Mouse (Mus musculus): Measurements from ENCODE around the gene Akt3. TPM values are rescaled to one million over a fixed set of nuclear protein-coding genes. Genes with fewer than 3 reads are reported as not detected.

The Akt3 gene
- total RNA-seq, 2 experiments from 2014 or later: 7.8 to 12.2 TPM

DNA sequence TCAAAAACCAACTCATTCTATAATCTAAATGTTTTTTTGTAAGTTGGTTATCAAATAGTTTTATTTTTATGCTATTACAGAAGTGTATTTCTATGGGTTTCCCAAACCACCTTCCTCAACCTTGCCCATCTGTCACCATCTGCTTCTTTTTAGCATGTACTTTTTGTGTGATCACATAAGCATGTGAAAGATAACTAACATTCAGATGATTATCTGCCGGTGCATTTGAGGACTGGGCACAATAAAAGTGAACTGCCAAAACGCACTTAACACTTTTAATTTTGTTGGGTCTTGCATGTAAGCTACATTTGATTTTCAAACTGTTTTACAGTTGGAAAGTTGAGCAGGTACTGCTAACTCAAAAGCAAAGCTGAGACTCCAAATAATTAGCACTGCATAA is 203.1 kb downstream of the Akt3 start:
- DNase-seq (ENCODE audit: low spot score): no peak

GRCm38 (mm10) chr1:177051366-177051963 is 206.5 kb downstream of the Akt3 start:
- DNase-seq (ENCODE audit: low spot score): no peak

DNA sequence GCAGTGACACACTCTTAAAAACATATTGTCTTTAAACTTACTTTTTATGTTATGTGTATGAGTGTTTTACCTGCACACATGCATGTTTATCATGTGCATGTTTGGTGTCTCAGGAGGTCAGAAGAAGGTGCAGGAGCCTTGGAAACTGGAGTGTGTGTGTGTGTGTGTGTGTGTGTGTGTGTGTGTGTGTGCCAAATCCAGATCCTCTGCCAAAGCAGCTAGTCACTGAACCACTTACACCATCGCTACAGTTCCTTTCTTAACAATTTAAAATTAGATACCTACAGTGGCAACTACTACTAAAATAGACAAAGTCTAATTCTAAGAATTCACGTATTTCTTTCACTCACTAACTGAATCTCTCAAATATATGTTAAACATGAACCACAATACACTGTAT is 209.2 kb downstream of the Akt3 start:
- DNase-seq (ENCODE audit: low spot score): no peak

GRCm38 (mm10) chr1:177046963-177047362 is 211.0 kb downstream of the Akt3 start:
- DNase-seq (ENCODE audit: low spot score): no peak

GRCm38 (mm10) chr1:177045885-177046284 is 212.1 kb downstream of the Akt3 start:
- no peak for DNase-seq (ENCODE audit: low spot score)

- DNase-seq (ENCODE audit: low spot score): no peak
These were observed 217.9 kb downstream of the Akt3 start for GRCm38 (mm10) chr1:177040058-177040457.

GRCm38 (mm10) chr1:177039093-177039674 is 218.8 kb downstream of the Akt3 start:
- no peak for DNase-seq (ENCODE audit: low spot score)

- no peak for DNase-seq (ENCODE audit: low spot score)
These were observed 219.6 kb downstream of the Akt3 start for GRCm38 (mm10) chr1:177038383-177038782.

DNA sequence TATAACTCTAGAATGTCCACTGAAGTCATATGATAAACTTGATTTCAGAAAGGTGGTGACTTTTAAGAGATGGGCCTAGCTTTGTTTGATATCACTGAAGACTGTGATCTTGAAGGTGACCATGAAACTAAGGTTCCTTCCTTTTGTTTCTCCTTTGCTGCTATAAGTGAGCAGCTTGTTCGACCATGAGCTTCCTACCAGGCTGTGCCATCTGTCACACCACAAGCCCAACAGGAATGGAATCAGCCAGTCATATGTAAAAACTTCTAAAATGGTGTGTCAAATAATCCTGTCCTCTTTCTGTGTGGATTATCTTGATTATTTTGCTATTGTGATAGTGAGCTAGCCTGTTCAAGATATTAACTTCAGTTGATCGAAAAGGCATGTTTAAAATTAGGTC is 222.5 kb downstream of the Akt3 start:
- DNase-seq (ENCODE audit: low spot score): no peak

DNA sequence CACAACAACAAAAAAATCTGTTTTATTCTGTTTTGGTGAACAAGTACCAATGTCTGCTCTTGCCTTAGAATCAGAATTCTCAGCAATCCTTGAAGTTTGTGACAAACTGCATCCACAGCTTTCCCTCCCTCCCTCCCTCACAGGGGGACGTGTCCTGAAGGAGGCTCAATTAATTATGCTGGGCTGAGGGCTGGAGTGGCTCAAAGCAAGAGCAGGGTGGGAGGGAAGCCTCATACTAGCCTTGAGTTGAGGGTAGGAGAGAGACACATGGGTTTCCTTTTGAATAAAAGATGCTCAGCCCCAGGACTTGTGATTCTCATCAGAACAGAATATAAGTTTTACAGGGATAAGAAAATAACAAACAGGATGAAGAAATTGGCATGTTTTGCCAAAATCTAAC is 225.8 kb downstream of the Akt3 start:
- no peak for DNase-seq (ENCODE audit: low spot score)

GRCm38 (mm10) chr1:177031196-177031595 is 226.8 kb downstream of the Akt3 start:
- no peak for DNase-seq (ENCODE audit: low spot score)

DNA sequence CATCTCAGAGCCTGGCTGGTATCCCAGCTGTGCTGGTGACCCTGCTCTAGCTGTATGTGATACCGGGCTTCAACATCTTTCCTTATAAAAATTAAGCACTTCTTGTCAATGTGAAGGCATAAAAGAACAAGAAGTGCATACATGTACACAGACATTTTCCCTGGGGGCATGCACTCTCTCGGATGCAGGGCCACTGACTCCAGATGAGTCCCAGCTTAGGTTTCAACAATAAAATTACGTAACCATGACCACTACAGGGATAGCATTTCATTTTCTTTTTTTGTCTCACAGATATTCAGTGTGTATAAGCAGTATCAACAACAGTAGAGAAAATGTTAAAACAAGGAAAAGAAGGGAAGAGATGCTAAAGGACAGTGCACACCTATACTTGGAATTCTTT is 227.3 kb downstream of the Akt3 start:
- DNase-seq (ENCODE audit: low spot score): no peak

- no peak for DNase-seq (ENCODE audit: low spot score)
These were observed 229.0 kb downstream of the Akt3 start for GRCm38 (mm10) chr1:177029032-177029431.

DNA sequence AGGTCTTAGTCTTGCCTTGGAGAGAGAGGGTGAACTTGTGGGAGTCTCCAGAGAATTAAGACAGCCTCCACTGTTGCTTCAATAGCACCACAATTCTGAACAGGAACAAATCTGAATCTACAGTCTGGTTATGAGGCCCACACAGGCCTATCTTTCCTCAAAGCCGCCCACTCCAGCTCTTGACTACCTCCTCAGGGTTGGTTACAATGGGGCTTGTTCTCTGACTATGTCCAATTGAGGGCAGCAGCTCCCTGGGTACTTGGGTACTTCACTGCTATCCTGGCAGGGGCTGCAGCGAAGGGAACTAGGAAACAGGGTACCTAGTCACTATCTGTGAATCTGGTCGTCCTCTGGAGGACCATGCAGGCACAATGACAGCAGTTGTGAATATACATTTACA is 230.3 kb downstream of the Akt3 start:
- DNase-seq (ENCODE audit: low spot score): no peak

DNA sequence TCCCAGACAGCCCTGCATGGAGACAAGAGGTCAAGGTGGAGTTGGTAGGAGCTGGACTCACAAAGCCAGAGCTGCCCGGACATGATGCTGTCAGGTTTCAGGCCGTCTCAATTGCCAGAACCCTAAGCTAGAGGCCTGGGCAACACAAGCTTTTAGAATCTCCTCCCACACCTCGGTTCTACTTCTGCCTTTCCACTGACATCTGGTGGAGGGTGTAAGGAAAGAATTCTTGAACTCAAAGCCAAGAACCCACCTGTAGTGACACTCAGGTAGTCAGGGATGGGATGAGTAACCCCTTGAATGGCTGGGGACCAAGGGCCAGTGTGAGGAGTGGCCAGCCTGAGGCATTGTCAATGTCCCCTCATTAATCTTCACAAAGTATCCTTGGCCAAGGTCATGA is 235.3 kb downstream of the Akt3 start:
- no peak for DNase-seq (ENCODE audit: low spot score)

DNA sequence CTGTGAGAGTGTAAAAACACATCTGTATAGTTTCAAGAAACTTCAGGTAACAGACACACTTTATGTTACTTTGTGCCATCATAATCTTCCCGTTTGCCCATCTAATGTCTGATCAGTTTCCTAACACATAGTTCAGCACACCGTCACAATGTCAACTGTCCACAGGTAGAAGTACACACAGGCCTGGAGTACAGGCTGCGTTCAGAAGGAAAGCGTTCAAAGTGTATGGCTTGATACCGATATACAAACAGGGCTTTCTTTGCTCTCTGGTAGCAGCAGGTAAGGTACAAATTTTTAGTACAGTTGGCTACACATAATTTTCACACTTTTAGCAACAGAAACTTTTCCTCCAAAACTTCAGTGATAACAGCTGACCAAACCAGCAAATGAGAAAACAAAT is 238.3 kb downstream of the Akt3 start:
- DNase-seq (ENCODE audit: low spot score): no peak

DNA sequence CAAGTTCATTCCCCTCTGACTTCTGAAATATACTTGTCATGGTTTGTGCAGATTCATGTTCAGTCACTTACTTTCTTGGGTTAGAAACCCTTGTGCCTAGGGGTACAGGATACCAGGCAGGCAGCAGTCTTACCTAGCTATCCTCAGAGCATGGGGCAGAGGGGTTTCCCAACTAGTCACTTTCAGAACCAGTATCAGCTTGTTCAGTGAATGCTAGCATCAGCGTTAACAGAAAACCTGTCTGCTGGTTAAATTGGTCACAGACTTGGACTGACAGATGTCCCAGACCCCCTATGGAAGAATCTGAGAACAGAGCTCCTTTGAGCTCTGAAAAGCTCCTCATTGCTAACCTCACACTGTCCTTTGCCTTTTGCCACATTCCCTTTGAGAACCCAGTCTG is 239.3 kb downstream of the Akt3 start:
- DNase-seq (ENCODE audit: low spot score): no peak

DNA sequence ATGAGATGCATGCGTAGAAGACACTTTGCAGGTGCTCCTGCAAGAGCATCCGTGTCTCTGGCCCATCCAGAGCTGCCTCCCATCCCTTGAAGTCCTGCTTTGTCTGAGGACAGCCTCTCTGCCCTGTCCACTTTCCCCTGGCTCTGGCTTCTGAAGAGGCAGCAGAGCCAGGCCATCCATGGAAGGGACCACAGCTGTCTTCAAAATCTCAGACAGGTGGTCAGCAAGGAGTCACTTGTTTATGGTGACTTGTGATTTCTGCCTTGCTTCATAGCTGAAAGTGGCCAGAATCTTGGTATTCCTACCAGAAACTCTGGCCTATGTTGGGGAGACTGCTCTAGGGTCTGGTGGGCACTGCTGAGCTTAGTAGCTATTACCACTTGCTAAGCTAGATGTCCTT is 241.3 kb downstream of the Akt3 start:
- DNase-seq (ENCODE audit: low spot score): no peak

DNA sequence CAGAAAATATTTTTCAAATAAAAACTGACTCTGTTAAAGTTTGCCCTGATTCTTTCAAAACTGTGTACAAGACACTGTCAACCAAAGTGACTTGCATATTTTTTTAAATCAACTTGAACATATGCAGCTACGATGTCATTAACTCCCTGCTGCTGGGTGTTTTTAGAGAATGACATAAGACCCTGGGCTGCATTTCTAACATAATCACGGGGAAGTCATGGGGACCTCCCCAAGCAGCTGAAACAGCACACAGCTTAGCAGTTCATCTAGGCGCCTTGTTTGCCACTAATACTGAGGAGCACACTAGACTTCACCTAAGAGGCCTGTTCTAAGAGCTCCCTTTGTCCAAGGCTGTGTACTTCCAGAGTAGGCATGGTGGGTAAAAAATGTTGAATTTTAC is 242.1 kb downstream of the Akt3 start:
- DNase-seq (ENCODE audit: low spot score): no peak

- no peak for DNase-seq (ENCODE audit: low spot score)
These were observed 243.0 kb downstream of the Akt3 start for GRCm38 (mm10) chr1:177014921-177015439.

DNA sequence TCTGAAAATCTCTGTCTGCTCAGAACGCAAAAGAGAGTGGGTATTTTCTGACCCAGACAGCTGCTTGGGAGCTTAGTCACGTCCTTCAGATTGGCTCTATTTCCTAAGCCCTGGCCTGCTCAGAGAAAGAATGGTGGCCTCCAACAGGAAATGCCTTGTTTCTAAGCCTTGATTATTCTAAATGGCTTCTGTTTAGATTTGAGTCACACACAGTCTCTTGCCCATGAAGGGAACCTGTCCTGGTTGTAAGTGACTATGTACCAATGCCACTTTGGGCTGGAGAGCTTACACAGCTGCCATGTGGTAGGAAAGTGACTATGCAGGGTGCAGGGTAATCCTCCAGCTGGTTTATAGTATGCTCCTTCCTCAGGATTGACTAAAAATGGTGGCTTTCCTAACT is 243.7 kb downstream of the Akt3 start:
- no peak for DNase-seq (ENCODE audit: low spot score)

- peak; percentile 64 for DNase-seq (ENCODE audit: low spot score)
These were observed 244.2 kb downstream of the Akt3 start for GRCm38 (mm10) chr1:177013776-177014175.

GRCm38 (mm10) chr1:177013313-177013712 is 244.7 kb downstream of the Akt3 start:
- DNase-seq (ENCODE audit: low spot score): no peak

DNA sequence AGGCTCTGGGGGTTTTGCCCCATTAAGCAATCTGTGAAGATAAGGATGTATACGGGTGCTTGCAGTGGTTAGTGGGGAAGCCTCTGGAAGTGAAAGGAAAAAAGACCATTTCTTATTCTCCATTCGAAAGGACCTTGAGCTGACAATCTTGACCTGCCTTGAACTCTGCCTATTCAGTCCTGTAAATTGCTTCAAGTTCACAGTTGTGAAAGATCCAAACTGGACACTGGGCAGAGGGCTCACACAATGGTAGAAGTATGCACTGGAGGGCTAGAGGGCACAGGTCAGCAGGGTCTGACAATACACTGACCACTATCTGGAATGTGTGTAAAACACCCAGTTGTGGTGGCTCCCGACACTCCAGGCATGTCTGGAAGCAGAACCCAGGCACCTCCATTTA is 245.2 kb downstream of the Akt3 start:
- no peak for DNase-seq (ENCODE audit: low spot score)

All from gastrocnemius, adult 18-20 months (tissue).